Mouse (Mus musculus) hindbrain, embryonic 11.5 days (tissue): ENCODE measurements around the gene March7. TPM values are rescaled to one million over a fixed set of nuclear protein-coding genes. Genes with fewer than 3 reads are reported as not detected.
A peak's percentile ranks its signal among the peaks of the same experiment; 100 is the strongest.

Source experiments
- ATAC-seq: fragments of 200-750 bp; cut with Nextera tagmentation; 2 replicates; pipeline ENCODE4 v1.8.0; 2017; ENCODE audit warnings: mild to moderate bottlenecking, moderate TSS enrichment, moderate library complexity; ENCODE audit not compliant: low FRiP score
- DNase-seq: peaks from one replicate; pipeline ENCODE4 v3.0.0-alpha.2; 2015; ENCODE audit warnings: low spot score
- H3K27ac ChIP-seq: fragments of 300-500 bp; sonication (generic); 2 replicates; pipeline ENCODE4 v1.5.1; 2014; ENCODE audit warnings: mild to moderate bottlenecking, low read depth, low read length
- H3K27me3 ChIP-seq: fragments of 300-500 bp; sonication (generic); 2 replicates; pipeline ENCODE4 v1.6.1; 2014; ENCODE audit warnings: mild to moderate bottlenecking, low read length, moderate library complexity, mixed read lengths; ENCODE audit not compliant: control insufficient read depth, insufficient read depth
- H3K36me3 ChIP-seq: fragments of 300-500 bp; sonication (generic); 2 replicates; pipeline ENCODE4 v1.6.1; 2014; ENCODE audit warnings: mild to moderate bottlenecking, low read length, moderate library complexity, mixed read lengths; ENCODE audit not compliant: control insufficient read depth, insufficient read depth
- H3K4me1 ChIP-seq: fragments of 300-500 bp; sonication (generic); replicated peaks from 2 replicates; pipeline ENCODE4 v1.6.1; 2014; ENCODE audit warnings: low read length, mixed read lengths; ENCODE audit not compliant: control insufficient read depth, insufficient read depth
- H3K4me2 ChIP-seq: fragments of 300-500 bp; sonication (generic); replicated peaks from 2 replicates; pipeline ENCODE4 v1.6.1; 2014; ENCODE audit warnings: mild to moderate bottlenecking, low read depth, low read length
- H3K4me3 ChIP-seq: fragments of 300-500 bp; sonication (generic); 2 replicates; pipeline ENCODE4 v1.5.1; 2014; ENCODE audit warnings: low read depth, low read length
- H3K9ac ChIP-seq: fragments of 300-500 bp; sonication (generic); 2 replicates; pipeline ENCODE4 v1.6.1; 2014; ENCODE audit warnings: low read depth, low read length
- H3K9me3 ChIP-seq: fragments of 300-500 bp; sonication (generic); 2 replicates; pipeline ENCODE4 v1.6.1; 2016; ENCODE audit warnings: low read length; ENCODE audit not compliant: control insufficient read depth
- WGBS: fragments of 180-500 bp; shearing (Covaris S2); extraction: QIAGEN DNeasy Blood & Tissue Kit; methylation state at CpG from one replicate; pipeline ENCODE4 v1.1.7; 2014; 5-methylcytosine and 5-hydroxymethylcytosine counted together
- polyA plus RNA-seq: library from polyadenylated mRNA; unstranded; fragments of >200 nt; fragmentation: Nextera tagmentation; extraction: Ambion mirVana; gene quantifications from 2 replicates; pipeline ENCODE4 v1.2.1, GENCODE M21; 2014

Gene March7
- polyA plus RNA-seq, 1 experiment from 2014 or later = 88.5 TPM

- no peaks in the 10 kb centered on the region for H3K36me3 ChIP-seq
- 89% methylated on average over 6 of the region's 6 CpGs for WGBS
- H3K27me3 ChIP-seq = no peaks in the 10 kb centered on the region
- H3K4me1 ChIP-seq = no peaks in the 10 kb centered on the region
- DNase-seq (no peak), ATAC-seq (no peak)
- no peak overlapping the region for H3K4me2 ChIP-seq
- no peak overlapping the region for H3K4me3 ChIP-seq
- H3K27ac ChIP-seq = no peak overlapping the region
- H3K9ac ChIP-seq = no peak overlapping the region
- H3K9me3 ChIP-seq = no peaks in the 10 kb centered on the region
Measured at GRCm38 (mm10) chr2:60204162-60204561, 5.5 kb upstream of the March7 start.

- no peaks in the 10 kb centered on the region for H3K9me3 ChIP-seq
- DNase-seq = no peak
- H3K4me2 ChIP-seq = no peak overlapping the region
- H3K4me3 ChIP-seq = no peak overlapping the region
- H3K27me3 ChIP-seq = no peaks in the 10 kb centered on the region
- H3K36me3 ChIP-seq = no peaks in the 10 kb centered on the region
- no peak overlapping the region for H3K27ac ChIP-seq
- no peaks in the 10 kb centered on the region for H3K4me1 ChIP-seq
- no peak overlapping the region for H3K9ac ChIP-seq
- ATAC-seq = no peak
- WGBS = 49% methylated on average over 6 of the region's 6 CpGs
Measured at GRCm38 (mm10) chr2:60205795-60206194, 3.9 kb upstream of the March7 start.

GRCm38 (mm10) chr2:60209122-60209611 lies 520 bp upstream of the March7 start:
- DNase-seq = peak; percentile 68
- Histone ChIP-seq H3K27me3 (no peaks in the 10 kb centered on the region), H3K4me1 (no peaks in the 10 kb centered on the region; the same call in 1 of the 2 replicates), H3K9me3 (no peaks in the 10 kb centered on the region), H3K36me3 (no peaks in the 10 kb centered on the region), H3K4me2 (peak overlapping the region; percentile 71), H3K4me3 (peak overlapping the region; percentile 93), H3K27ac (peak overlapping the region; percentile 93), H3K9ac (peak overlapping the region; percentile 91)
- under 1% methylated on average over 25 of the region's 35 CpGs for WGBS
- peak; percentile 51; the same call in 1 of the 2 replicates for ATAC-seq

- WGBS = 32% methylated on average over 5 of the region's 5 CpGs
- no peak for DNase-seq
Measured at GRCm38 (mm10) chr2:60210821-60211220, 1.1 kb downstream of the March7 start.

GRCm38 (mm10) chr2:60212488-60212887 lies 2.8 kb downstream of the March7 start:
- H3K4me3 ChIP-seq = no peak overlapping the region
- no peaks in the 10 kb centered on the region for H3K36me3 ChIP-seq
- H3K4me2 ChIP-seq = no peak overlapping the region
- no peaks in the 10 kb centered on the region for H3K27me3 ChIP-seq
- DNase-seq (no peak), ATAC-seq (no peak)
- no peaks in the 10 kb centered on the region for H3K9me3 ChIP-seq
- H3K27ac ChIP-seq = no peak overlapping the region
- no peak overlapping the region for H3K9ac ChIP-seq
- H3K4me1 ChIP-seq = no peaks in the 10 kb centered on the region; the same call in 1 of the 2 replicates

More at GRCm38 (mm10) chr2:60210821-60211220, 1.1 kb downstream of the March7 start:
- H3K9me3 ChIP-seq = no peaks in the 10 kb centered on the region
- H3K4me1 ChIP-seq = no peaks in the 10 kb centered on the region; the same call in 1 of the 2 replicates
- H3K4me3 ChIP-seq = peak overlapping the region; percentile 93
- no peak overlapping the region; the same call in 1 of the 2 replicates for H3K27ac ChIP-seq
- no peak for ATAC-seq
- peak overlapping the region; percentile 91 for H3K9ac ChIP-seq
- H3K27me3 ChIP-seq = no peaks in the 10 kb centered on the region
- H3K4me2 ChIP-seq = peak overlapping the region; percentile 71
- H3K36me3 ChIP-seq = no peaks in the 10 kb centered on the region

GRCm38 (mm10) chr2:60214683-60215082 lies 5.0 kb downstream of the March7 start:
- Histone ChIP-seq H3K9ac (no peak overlapping the region), H3K4me1 (no peaks in the 10 kb centered on the region; the same call in 1 of the 2 replicates), H3K27me3 (no peaks in the 10 kb centered on the region), H3K27ac (no peak overlapping the region), H3K36me3 (no peaks in the 10 kb centered on the region), H3K9me3 (no peaks in the 10 kb centered on the region), H3K4me2 (no peak overlapping the region), H3K4me3 (no peak overlapping the region)
- 90% methylated on average over 2 of the region's 2 CpGs for WGBS
- no peak for ATAC-seq
- DNase-seq = no peak

GRCm38 (mm10) chr2:60216547-60217153 lies 7.0 kb downstream of the March7 start:
- Histone ChIP-seq H3K9ac (no peak overlapping the region), H3K27me3 (no peaks in the 10 kb centered on the region), H3K4me2 (no peak overlapping the region), H3K4me1 (no peaks in the 10 kb centered on the region), H3K27ac (no peak overlapping the region), H3K36me3 (no peaks in the 10 kb centered on the region), H3K9me3 (no peaks in the 10 kb centered on the region), H3K4me3 (no peak overlapping the region)
- 95% methylated on average over 4 of the region's 4 CpGs for WGBS
- no peak for ATAC-seq
- no peak for DNase-seq

- Histone ChIP-seq H3K4me3 (no peak overlapping the region), H3K27ac (no peak overlapping the region), H3K27me3 (no peaks in the 10 kb centered on the region), H3K9ac (no peak overlapping the region), H3K36me3 (no peaks in the 10 kb centered on the region), H3K4me2 (no peak overlapping the region), H3K4me1 (no peaks in the 10 kb centered on the region), H3K9me3 (no peaks in the 10 kb centered on the region)
- 98% methylated on average over 6 of the region's 6 CpGs for WGBS
- no peak for ATAC-seq
- DNase-seq = no peak
Measured at GRCm38 (mm10) chr2:60217620-60218019, 7.9 kb downstream of the March7 start.

- H3K27ac ChIP-seq = no peak overlapping the region
Measured at GRCm38 (mm10) chr2:60221236-60221635, 11.5 kb downstream of the March7 start.

More at GRCm38 (mm10) chr2:60221236-60221635, 11.5 kb downstream of the March7 start:
- H3K4me3 ChIP-seq = no peak overlapping the region
- no peak overlapping the region for H3K9ac ChIP-seq
- no peaks in the 10 kb centered on the region for H3K27me3 ChIP-seq
- DNase-seq = no peak
- WGBS = 66% methylated on average over 6 of the region's 6 CpGs
- H3K4me1 ChIP-seq = no peaks in the 10 kb centered on the region
- no peak for ATAC-seq
- no peaks in the 10 kb centered on the region for H3K9me3 ChIP-seq
- H3K36me3 ChIP-seq = no peaks in the 10 kb centered on the region
- no peak overlapping the region for H3K4me2 ChIP-seq
